ENCODE assay signal across 9 mouse cellular contexts in the genomic region with DNA sequence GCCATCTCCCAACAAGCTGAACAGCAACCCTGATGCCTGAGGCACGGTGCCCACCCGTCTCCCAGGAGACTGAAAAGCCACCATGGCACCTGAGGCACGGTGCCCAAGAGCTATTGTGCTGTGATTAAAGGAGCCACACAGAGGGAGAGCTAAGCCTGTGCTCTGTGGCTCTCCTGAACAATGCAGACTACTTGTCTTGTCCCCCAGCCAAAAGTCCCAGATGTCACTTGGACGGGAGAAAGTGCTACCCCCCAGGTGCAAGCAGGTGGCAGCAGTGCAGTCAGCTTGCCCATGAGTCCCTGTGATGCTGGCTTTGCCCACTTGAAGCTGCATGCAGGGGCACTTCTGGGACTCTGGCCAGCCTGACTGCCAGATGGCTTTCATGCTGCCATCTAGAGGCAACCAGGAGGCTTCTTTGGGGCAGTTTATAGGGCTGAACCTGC. TPM values are rescaled to one million over a fixed set of nuclear protein-coding genes. Genes with fewer than 3 reads are reported as not detected.
DNase-seq lines count a peak whose midpoint lies in the region; ATAC-seq and TF ChIP-seq lines count a peak whose summit lies in the region.
"Had no signal": no experiment of that assay in that cellular context is flagged by ENCODE, and none has a peak within 500 bp of the region (broad histone marks: within the 10 kb centered on the region; RNA-seq: fewer than 3 reads in every experiment).

No protein-coding gene starts in this region.

- TF ChIP-seq POLR2A in brain, embryonic 14.5 days (IDR thresholded peaks at IDR 0.05; ENCODE audit: borderline replicate concordance, extremely low read depth, insufficient read depth, insufficient read length, poor library complexity, severe bottlenecking): no peak

- H3K9ac ChIP-seq in forebrain, embryonic 15.5 days (replicated peaks): no peak overlapping the region
- no peak overlapping the region for H3K9ac ChIP-seq in forebrain, embryonic 12.5 days
- no peak overlapping the region for H3K9ac ChIP-seq in hindbrain, embryonic 15.5 days

- no peak overlapping the region for H3K27ac ChIP-seq in forebrain, embryonic 15.5 days (replicated peaks)
- H3K27ac ChIP-seq in forebrain, embryonic 12.5 days: no peak overlapping the region
- no peak overlapping the region for H3K27ac ChIP-seq in hindbrain, embryonic 15.5 days (replicated peaks)

- no peak overlapping the region for H3K4me3 ChIP-seq in forebrain, embryonic 15.5 days
- no peak overlapping the region for H3K4me3 ChIP-seq in forebrain, embryonic 12.5 days (replicated peaks)
- H3K4me3 ChIP-seq in hindbrain, embryonic 15.5 days: no peak overlapping the region
- H3K4me3 ChIP-seq: erythroblast, embryonic 14.5 days had no signal

- peak; percentile 46; the same call in 1 of the 2 replicates for TF ChIP-seq CTCF in brain, embryonic 14.5 days (IDR thresholded peaks at IDR 0.05; ENCODE audit: borderline replicate concordance, extremely low read depth, insufficient read depth, insufficient read length)

- peak; percentile 96 for DNase-seq in brain, embryonic 14.5 days (ENCODE audit: low read depth)
- peak; percentile 15 for DNase-seq in naive thymus-derived CD4-positive, alpha-beta T cell, adult 2 months (ENCODE audit: low read depth)
- DNase-seq in c-Kit-positive CD71-positive TER-119-positive erythroid progenitor cells, embryonic 14.5 days (ENCODE audit: low spot score): no peak
- no peak for DNase-seq in urinary bladder, postnatal 4 days (ENCODE audit: low spot score in 2 of 2)
- no peak for DNase-seq in lung, postnatal 36 days

- 9% methylated on average over 4 of the region's 4 CpGs for WGBS in forebrain, embryonic 15.5 days
- WGBS in forebrain, embryonic 12.5 days: 11% methylated on average over 4 of the region's 4 CpGs
- 14% methylated on average over 4 of the region's 4 CpGs for WGBS in hindbrain, embryonic 15.5 days

- H3K27me3 ChIP-seq in forebrain, embryonic 15.5 days: peaks cover 4% of the 10 kb centered on the region
- H3K27me3 ChIP-seq in forebrain, embryonic 12.5 days: peaks cover 18% of the 10 kb centered on the region
- 0 out of 2 replicates have a peak, but pooled peaks cover 2% of the 10 kb centered on the region for H3K27me3 ChIP-seq in hindbrain, embryonic 15.5 days

- no peak overlapping the region for H3K4me2 ChIP-seq in forebrain, embryonic 15.5 days (replicated peaks)
- H3K4me2 ChIP-seq in forebrain, embryonic 12.5 days: no peak overlapping the region
- no peak overlapping the region for H3K4me2 ChIP-seq in hindbrain, embryonic 15.5 days

- H3K4me1 ChIP-seq in forebrain, embryonic 15.5 days: peaks cover 41% of the 10 kb centered on the region
- H3K4me1 ChIP-seq in forebrain, embryonic 12.5 days: peaks cover 12% of the 10 kb centered on the region
- H3K4me1 ChIP-seq in hindbrain, embryonic 15.5 days (replicated peaks): peaks cover 47% of the 10 kb centered on the region

- peaks cover 25% of the 10 kb centered on the region for H3K36me3 ChIP-seq in forebrain, embryonic 15.5 days
- H3K36me3 ChIP-seq in forebrain, embryonic 12.5 days (replicated peaks): peaks cover 19% of the 10 kb centered on the region; the same call in 1 of the 2 replicates
- peaks cover 29% of the 10 kb centered on the region for H3K36me3 ChIP-seq in hindbrain, embryonic 15.5 days

- ATAC-seq in forebrain, embryonic 15.5 days (replicated peaks): peak; percentile 73
- no peak; the same call in 1 of the 2 replicates for ATAC-seq in forebrain, embryonic 12.5 days (ENCODE audit: low FRiP score)
- peak; percentile 80 for ATAC-seq in hindbrain, embryonic 15.5 days (ENCODE audit: low FRiP score, low read depth)

- H3K9me3 ChIP-seq in forebrain, embryonic 15.5 days: no peaks in the 10 kb centered on the region
- H3K9me3 ChIP-seq in forebrain, embryonic 12.5 days: no peaks in the 10 kb centered on the region
- H3K9me3 ChIP-seq in hindbrain, embryonic 15.5 days: no peaks in the 10 kb centered on the region

RNA-seq across cellular contexts. Expression of gene Amer3, which starts 4.4 kb away (rescaled TPM):
- 24.0 and 24.2 TPM in 2 replicates for polyA plus RNA-seq in forebrain, embryonic 15.5 days (2015; fragmentation: Nextera tagmentation; extraction: Ambion mirVana)
- 8.3 and 10.1 TPM in 2 replicates for polyA plus RNA-seq in forebrain, embryonic 12.5 days (2016; fragmentation: Nextera tagmentation; extraction: Ambion mirVana)
- 19.4 and 30.0 TPM in 2 replicates for polyA plus RNA-seq in brain, embryonic 14.5 days (2012; rRNA removed)
- polyA plus RNA-seq in hindbrain, embryonic 15.5 days (2015; fragmentation: Nextera tagmentation; extraction: Ambion mirVana): 27.2 and 29.9 TPM in 2 replicates
- polyA plus RNA-seq: erythroblast, embryonic 14.5 days had no signal

RNA-seq across cellular contexts. Expression of gene Prss40, which starts 23.1 kb away (rescaled TPM):
- polyA plus RNA-seq in forebrain, embryonic 15.5 days (2015; fragmentation: Nextera tagmentation; extraction: Ambion mirVana): not detected in 2 replicates
- not detected in 2 replicates for polyA plus RNA-seq in forebrain, embryonic 12.5 days (2016; fragmentation: Nextera tagmentation; extraction: Ambion mirVana)
- not detected in 2 replicates for polyA plus RNA-seq in brain, embryonic 14.5 days (2012; rRNA removed)
- polyA plus RNA-seq in hindbrain, embryonic 15.5 days (2015; fragmentation: Nextera tagmentation; extraction: Ambion mirVana): 0.21 TPM in 1 of 2 replicates, not detected in the other
- polyA plus RNA-seq: erythroblast, embryonic 14.5 days had no signal

RNA-seq across cellular contexts. Expression of gene Cfc1, which starts 48.4 kb away (rescaled TPM):
- polyA plus RNA-seq in forebrain, embryonic 15.5 days (2015; fragmentation: Nextera tagmentation; extraction: Ambion mirVana): not detected in 2 replicates
- not detected in 2 replicates for polyA plus RNA-seq in forebrain, embryonic 12.5 days (2016; fragmentation: Nextera tagmentation; extraction: Ambion mirVana)
- polyA plus RNA-seq in brain, embryonic 14.5 days (2012; rRNA removed): 0.08 and 0.09 TPM in 2 replicates
- polyA plus RNA-seq in hindbrain, embryonic 15.5 days (2015; fragmentation: Nextera tagmentation; extraction: Ambion mirVana): 0.14 and 0.45 TPM in 2 replicates
- polyA plus RNA-seq: erythroblast, embryonic 14.5 days had no signal

Comparison
In these comparisons a context has a peak if more than half of its experiments do, and no peak if none do; other contexts are left out.
1. DNase-seq: peak in brain, embryonic 14.5 days (single experiment) and naive thymus-derived CD4-positive, alpha-beta T cell, adult 2 months (single experiment); none in c-Kit-positive CD71-positive TER-119-positive erythroid progenitor cells, embryonic 14.5 days (single experiment), urinary bladder, postnatal 4 days (0 of 2) and lung, postnatal 36 days (single experiment).